Mouse (Mus musculus): Measurements from ENCODE around the gene Atxn7l3. TPM values are rescaled to one million over a fixed set of nuclear protein-coding genes. Genes with fewer than 3 reads are reported as not detected.

The Atxn7l3 gene
- polyA plus RNA-seq, 1 experiment from 2014 or later, result 10.9 TPM

- H3K9ac ChIP-seq, result no peak overlapping the region
- H3K36me3 ChIP-seq, result peaks cover 48% of the 10 kb centered on the region
- H3K4me1 ChIP-seq (replicated peaks), result peaks cover 20% of the 10 kb centered on the region
- 94% methylated on average over 13 of the region's 13 CpGs for WGBS
- H3K27me3 ChIP-seq (replicated peaks), result no peaks in the 10 kb centered on the region
- ATAC-seq (ENCODE audit: insufficient number of reproducible peaks, low FRiP score), result no peak
- H3K9me3 ChIP-seq (replicated peaks), result no peaks in the 10 kb centered on the region
- no peak overlapping the region for H3K27ac ChIP-seq (ENCODE audit: poor library complexity, severe bottlenecking)
- no peak overlapping the region for H3K4me3 ChIP-seq
- H3K4me2 ChIP-seq, result no peak overlapping the region
These were observed 2.5 kb downstream of the Atxn7l3 start for GRCm38 (mm10) chr11:102293971-102294370.

- Histone ChIP-seq H3K4me3 (no peak overlapping the region), H3K4me2 (no peak overlapping the region), H3K9ac (no peak overlapping the region), H3K4me1 (replicated peaks) (peaks cover 20% of the 10 kb centered on the region), H3K36me3 (peaks cover 65% of the 10 kb centered on the region), H3K9me3 (replicated peaks) (no peaks in the 10 kb centered on the region), H3K27ac (ENCODE audit: poor library complexity, severe bottlenecking) (no peak overlapping the region), H3K27me3 (replicated peaks) (no peaks in the 10 kb centered on the region)
- 81% methylated on average over 11 of the region's 11 CpGs for WGBS
- no peak for ATAC-seq (ENCODE audit: insufficient number of reproducible peaks, low FRiP score)
These were observed 5.3 kb downstream of the Atxn7l3 start for GRCm38 (mm10) chr11:102291051-102291535.

GRCm38 (mm10) chr11:102290141-102290540, 6.3 kb downstream of the Atxn7l3 start:
- Histone ChIP-seq H3K36me3 (peaks cover 65% of the 10 kb centered on the region), H3K9ac (no peak overlapping the region), H3K27ac (ENCODE audit: poor library complexity, severe bottlenecking) (no peak overlapping the region), H3K4me2 (no peak overlapping the region), H3K9me3 (replicated peaks) (no peaks in the 10 kb centered on the region), H3K4me3 (no peak overlapping the region), H3K27me3 (replicated peaks) (no peaks in the 10 kb centered on the region), H3K4me1 (replicated peaks) (peaks cover 22% of the 10 kb centered on the region)
- ATAC-seq (ENCODE audit: insufficient number of reproducible peaks, low FRiP score), result no peak
- 82% methylated on average over 4 of the region's 4 CpGs for WGBS

GRCm38 (mm10) chr11:102289511-102290100, 6.8 kb downstream of the Atxn7l3 start:
- Histone ChIP-seq H3K4me3 (no peak overlapping the region), H3K9me3 (replicated peaks) (no peaks in the 10 kb centered on the region), H3K27ac (ENCODE audit: poor library complexity, severe bottlenecking) (no peak overlapping the region), H3K27me3 (replicated peaks) (no peaks in the 10 kb centered on the region), H3K36me3 (peaks cover 65% of the 10 kb centered on the region), H3K4me1 (replicated peaks) (peaks cover 17% of the 10 kb centered on the region), H3K9ac (no peak overlapping the region), H3K4me2 (no peak overlapping the region)
- ATAC-seq (ENCODE audit: insufficient number of reproducible peaks, low FRiP score), result no peak
- 59% methylated on average over 6 of the region's 6 CpGs for WGBS

- no peak overlapping the region for H3K4me3 ChIP-seq
- no peaks in the 10 kb centered on the region for H3K9me3 ChIP-seq (replicated peaks)
- H3K27ac ChIP-seq (ENCODE audit: poor library complexity, severe bottlenecking), result no peak overlapping the region
- peaks cover 61% of the 10 kb centered on the region for H3K36me3 ChIP-seq
- no peak overlapping the region for H3K4me2 ChIP-seq
- peaks cover 13% of the 10 kb centered on the region for H3K4me1 ChIP-seq (replicated peaks)
- no peaks in the 10 kb centered on the region for H3K27me3 ChIP-seq (replicated peaks)
- 82% methylated on average over 2 of the region's 2 CpGs for WGBS
- ATAC-seq (ENCODE audit: insufficient number of reproducible peaks, low FRiP score), result no peak
- no peak overlapping the region for H3K9ac ChIP-seq
These were observed 7.5 kb downstream of the Atxn7l3 start for GRCm38 (mm10) chr11:102288913-102289312.

GRCm38 (mm10) chr11:102288027-102288804, 8.2 kb downstream of the Atxn7l3 start:
- H3K9ac ChIP-seq, result no peak overlapping the region
- H3K4me2 ChIP-seq, result no peak overlapping the region
- ATAC-seq (ENCODE audit: insufficient number of reproducible peaks, low FRiP score), result no peak
- H3K4me3 ChIP-seq, result no peak overlapping the region
- H3K4me1 ChIP-seq (replicated peaks), result peaks cover 13% of the 10 kb centered on the region
- 74% methylated on average over 8 of the region's 8 CpGs for WGBS
- H3K9me3 ChIP-seq (replicated peaks), result no peaks in the 10 kb centered on the region
- H3K36me3 ChIP-seq, result peaks cover 54% of the 10 kb centered on the region
- no peak overlapping the region for H3K27ac ChIP-seq (ENCODE audit: poor library complexity, severe bottlenecking)
- H3K27me3 ChIP-seq (replicated peaks), result no peaks in the 10 kb centered on the region

- ATAC-seq (ENCODE audit: insufficient number of reproducible peaks, low FRiP score), result no peak
- Histone ChIP-seq H3K27ac (ENCODE audit: poor library complexity, severe bottlenecking) (no peak overlapping the region), H3K27me3 (replicated peaks) (no peaks in the 10 kb centered on the region), H3K4me1 (replicated peaks) (peaks cover 13% of the 10 kb centered on the region), H3K9me3 (replicated peaks) (no peaks in the 10 kb centered on the region), H3K4me3 (no peak overlapping the region), H3K9ac (no peak overlapping the region), H3K36me3 (peaks cover 47% of the 10 kb centered on the region), H3K4me2 (no peak overlapping the region)
- WGBS, result 88% methylated on average over 8 of the region's 8 CpGs
These were observed 8.9 kb downstream of the Atxn7l3 start for GRCm38 (mm10) chr11:102287485-102287884.

- Histone ChIP-seq H3K9ac (peak overlapping the region; percentile 92), H3K27me3 (replicated peaks) (no peaks in the 10 kb centered on the region), H3K4me1 (replicated peaks) (peaks cover 13% of the 10 kb centered on the region), H3K27ac (ENCODE audit: poor library complexity, severe bottlenecking) (peak overlapping the region; percentile 78), H3K4me3 (peak overlapping the region; percentile 96), H3K36me3 (peaks cover 25% of the 10 kb centered on the region), H3K9me3 (replicated peaks) (no peaks in the 10 kb centered on the region), H3K4me2 (peak overlapping the region; percentile 85)
- ATAC-seq (ENCODE audit: insufficient number of reproducible peaks, low FRiP score), result peak; percentile 60
- WGBS, result 3% methylated on average over 31 of the region's 31 CpGs
These were observed 11.2 kb downstream of the Atxn7l3 start for GRCm38 (mm10) chr11:102285095-102285834.

- Histone ChIP-seq H3K9ac (peak within 1 kb of the TSS; percentile 92), H3K4me2 (peak within 1 kb of the TSS; percentile 85), H3K27ac (ENCODE audit: poor library complexity, severe bottlenecking) (peak within 1 kb of the TSS; percentile 78), H3K9me3 (replicated peaks) (no peaks in the 10 kb centered on the region), H3K27me3 (replicated peaks) (no peaks in the 10 kb centered on the region), H3K36me3 (peaks cover 19% of the 10 kb centered on the region), H3K4me3 (peak within 1 kb of the TSS; percentile 96), H3K4me1 (replicated peaks) (peaks cover 13% of the 10 kb centered on the region)
- ATAC-seq (ENCODE audit: insufficient number of reproducible peaks, low FRiP score), result peak; percentile 92
- WGBS, result under 1% methylated on average over 32 of the region's 32 CpGs
These were observed 11.8 kb downstream of the Atxn7l3 start, which contains the start of gene Tmub2 for GRCm38 (mm10) chr11:102284501-102285094. TSS of gene Tmub2 (plus strand) at chr11:102284931.

- peak overlapping the region; percentile 96 for H3K4me3 ChIP-seq
- H3K9me3 ChIP-seq (replicated peaks), result no peaks in the 10 kb centered on the region
- H3K36me3 ChIP-seq, result peaks cover 17% of the 10 kb centered on the region
- H3K4me1 ChIP-seq (replicated peaks), result peaks cover 13% of the 10 kb centered on the region
- no peak overlapping the region for H3K27ac ChIP-seq (ENCODE audit: poor library complexity, severe bottlenecking)
- ATAC-seq (ENCODE audit: insufficient number of reproducible peaks, low FRiP score), result no peak
- H3K9ac ChIP-seq, result 0 out of 2 replicates have a peak overlapping the region, but pooled peaks have one; percentile 18
- WGBS, result 79% methylated on average over 6 of the region's 6 CpGs
- no peaks in the 10 kb centered on the region for H3K27me3 ChIP-seq (replicated peaks)
- H3K4me2 ChIP-seq, result peak overlapping the region; percentile 85
These were observed 12.5 kb downstream of the Atxn7l3 start for GRCm38 (mm10) chr11:102283922-102284321.
